Mouse (Mus musculus) heart, embryonic 16.5 days (tissue): Measurements from ENCODE around the gene Ccdc92b. TPM values are rescaled to one million over a fixed set of nuclear protein-coding genes. Genes with fewer than 3 reads are reported as not detected.

ENCODE experiments used
- ATAC-seq: fragments of 200-750 bp; cut with Nextera tagmentation; replicated peaks from 2 replicates; pipeline ENCODE4 v1.8.0; 2017; ENCODE audit warnings: moderate number of reproducible peaks; ENCODE audit not compliant: insufficient read depth, low FRiP score; ENCODE audit errors: extremely low read depth
- H3K27ac ChIP-seq: fragments of 300-500 bp; sonication (generic); 2 replicates; pipeline ENCODE4 v1.5.1; 2014; ENCODE audit warnings: mild to moderate bottlenecking, low read length, control low read depth, moderate library complexity
- H3K27me3 ChIP-seq: fragments of 300-500 bp; sonication (generic); 2 replicates; pipeline ENCODE4 v1.6.1; 2014; ENCODE audit warnings: low read length, mixed read lengths; ENCODE audit not compliant: control insufficient read depth, insufficient read depth
- H3K36me3 ChIP-seq: fragments of 300-500 bp; sonication (generic); 2 replicates; pipeline ENCODE4 v1.6.1; 2014; ENCODE audit not compliant: control insufficient read depth, insufficient read depth
- H3K4me1 ChIP-seq: fragments of 300-500 bp; sonication (generic); 2 replicates; pipeline ENCODE4 v1.6.1; 2014; ENCODE audit warnings: low read length, mixed read lengths; ENCODE audit not compliant: control insufficient read depth, insufficient read depth
- H3K4me2 ChIP-seq: fragments of 300-500 bp; sonication (generic); 2 replicates; pipeline ENCODE4 v1.6.1; 2014; ENCODE audit warnings: low read depth, mild to moderate bottlenecking, control low read depth, low read length
- H3K4me3 ChIP-seq: fragments of 300-500 bp; sonication (generic); 2 replicates; pipeline ENCODE4 v1.5.1; 2014; ENCODE audit warnings: mild to moderate bottlenecking, control low read depth, low read length
- H3K9ac ChIP-seq: fragments of 300-500 bp; sonication (generic); 2 replicates; pipeline ENCODE4 v1.6.1; 2014; ENCODE audit warnings: low read length, control low read depth
- H3K9me3 ChIP-seq: fragments of 300-500 bp; sonication (generic); replicated peaks from 2 replicates; pipeline ENCODE4 v1.6.1; 2016; ENCODE audit warnings: low read length; ENCODE audit not compliant: control insufficient read depth
- WGBS: fragments of 180-500 bp; shearing (Covaris S2); extraction: QIAGEN DNeasy Blood & Tissue Kit; methylation state at CpG from one replicate; pipeline ENCODE4 v1.1.7; 2014; 5-methylcytosine and 5-hydroxymethylcytosine counted together
- polyA plus RNA-seq: library from polyadenylated mRNA; unstranded; fragments of >200 nt; fragmentation: Nextera tagmentation; extraction: Ambion mirVana; gene quantifications from 2 replicates; pipeline ENCODE4 v1.2.1, GENCODE M21; 2015

Ccdc92b gene
- polyA plus RNA-seq, 1 experiment from 2014 or later: 0.34 TPM

GRCm38 (mm10) chr11:74647966-74648365 is 28.6 kb downstream of the Ccdc92b start:
- ATAC-seq: no peak
- Histone ChIP-seq H3K9ac (no peak overlapping the region), H3K27ac (peak overlapping the region; percentile 88; the same call in 1 of the 2 replicates), H3K4me3 (no peak overlapping the region), H3K27me3 (no peaks in the 10 kb centered on the region), H3K36me3 (no peaks in the 10 kb centered on the region), H3K9me3 (no peaks in the 10 kb centered on the region), H3K4me2 (no peak overlapping the region), H3K4me1 (peaks cover 30% of the 10 kb centered on the region)
- 76% methylated on average over 1 of the region's 1 CpGs for WGBS

DNA sequence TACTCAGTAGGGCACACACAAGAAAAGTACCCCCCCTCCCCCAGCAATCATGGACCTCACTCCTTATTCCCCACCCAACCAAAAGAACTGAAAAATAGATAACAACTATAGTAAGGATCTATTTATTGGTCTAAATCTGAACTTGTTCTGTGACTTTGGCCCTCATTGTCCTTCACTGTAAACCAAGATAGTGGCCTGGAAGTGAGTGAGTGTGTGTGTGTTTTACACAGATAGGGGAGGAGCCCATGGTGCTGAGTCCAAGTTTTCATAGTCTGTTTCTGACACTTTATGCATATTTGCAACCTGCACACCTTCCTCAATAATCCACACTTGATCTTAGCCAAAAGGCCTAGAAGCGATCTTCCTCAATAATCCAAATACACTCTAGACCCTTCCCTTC is 29.3 kb downstream of the Ccdc92b start:
- ATAC-seq: no peak
- peak overlapping the region; percentile 88 for H3K27ac ChIP-seq
- peaks cover 35% of the 10 kb centered on the region for H3K4me1 ChIP-seq
- H3K27me3 ChIP-seq: no peaks in the 10 kb centered on the region
- no peaks in the 10 kb centered on the region for H3K36me3 ChIP-seq
- H3K4me2 ChIP-seq: peak overlapping the region; percentile 64
- H3K4me3 ChIP-seq: peak overlapping the region; percentile 75
- WGBS: 12% methylated on average over 1 of the region's 1 CpGs
- H3K9ac ChIP-seq: peak overlapping the region; percentile 98
- no peaks in the 10 kb centered on the region for H3K9me3 ChIP-seq

- peak within 1 kb of the TSS; percentile 98 for H3K9ac ChIP-seq
- ATAC-seq: peak; percentile 84
- H3K4me3 ChIP-seq: peak within 1 kb of the TSS; percentile 75
- peaks cover 40% of the 10 kb centered on the region for H3K4me1 ChIP-seq
- WGBS: under 1% methylated on average over 55 of the region's 58 CpGs
- H3K27me3 ChIP-seq: no peaks in the 10 kb centered on the region
- H3K27ac ChIP-seq: peak within 1 kb of the TSS; percentile 93
- H3K4me2 ChIP-seq: peak within 1 kb of the TSS; percentile 64
- no peaks in the 10 kb centered on the region for H3K36me3 ChIP-seq
- no peaks in the 10 kb centered on the region for H3K9me3 ChIP-seq
Observed at GRCm38 (mm10) chr11:74649095-74649646, 29.8 kb downstream of the Ccdc92b start, which contains the start of gene Cluh. TSS of gene Cluh (plus strand) at chr11:74649495.

DNA sequence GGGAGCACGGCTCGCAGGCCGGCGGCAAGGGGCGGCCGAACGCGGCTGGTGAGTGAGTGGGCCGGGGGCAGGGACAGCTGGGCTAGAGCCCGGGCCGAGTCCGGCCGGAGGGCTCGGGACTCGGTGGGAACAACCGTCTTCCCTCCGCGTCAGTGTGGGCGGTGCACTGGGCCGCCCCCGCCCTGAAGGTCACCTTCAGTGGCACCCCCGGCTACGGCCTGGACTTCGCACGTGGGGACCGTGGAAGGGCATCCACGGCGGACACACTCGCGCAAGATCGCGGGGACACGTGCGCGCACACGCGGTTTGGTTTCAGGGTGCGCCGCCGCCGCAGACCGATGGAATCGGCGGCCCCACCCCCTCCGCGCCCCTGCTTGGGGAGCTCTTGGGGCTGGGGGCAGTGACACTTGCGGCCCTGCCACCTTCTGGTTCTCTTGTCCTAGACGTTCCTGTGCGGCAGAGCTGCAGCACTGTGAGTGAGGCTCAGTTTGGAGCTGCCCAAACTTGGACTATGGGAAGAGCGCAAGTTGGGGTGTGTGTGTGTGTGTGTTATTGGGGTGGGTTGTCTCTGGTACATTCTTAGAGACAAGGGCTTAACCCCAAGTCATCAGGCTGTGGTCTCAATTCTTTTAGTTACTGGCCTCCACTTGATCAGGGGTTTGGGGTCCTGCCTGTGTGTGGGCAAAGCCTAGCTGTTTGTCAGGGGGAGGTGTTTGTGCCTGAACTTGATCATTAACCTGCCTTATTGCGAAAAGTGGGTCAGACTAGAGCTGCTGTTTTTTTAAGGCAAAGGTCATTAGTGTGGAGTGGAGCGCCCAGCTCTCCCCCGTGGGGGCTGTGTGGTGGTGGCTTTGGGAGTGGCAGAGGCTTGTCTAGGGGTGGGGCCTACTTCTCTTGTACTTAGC is 30.5 kb downstream of the Ccdc92b start:
- Histone ChIP-seq H3K4me3 (peak overlapping the region; percentile 75), H3K9me3 (no peaks in the 10 kb centered on the region), H3K4me1 (peaks cover 46% of the 10 kb centered on the region), H3K36me3 (no peaks in the 10 kb centered on the region), H3K27ac (peak overlapping the region; percentile 93), H3K9ac (peak overlapping the region; percentile 98), H3K4me2 (peak overlapping the region; percentile 64), H3K27me3 (no peaks in the 10 kb centered on the region)
- under 1% methylated on average over 47 of the region's 53 CpGs for WGBS
- peak; percentile 11; the same call in 1 of the 2 replicates for ATAC-seq

DNA sequence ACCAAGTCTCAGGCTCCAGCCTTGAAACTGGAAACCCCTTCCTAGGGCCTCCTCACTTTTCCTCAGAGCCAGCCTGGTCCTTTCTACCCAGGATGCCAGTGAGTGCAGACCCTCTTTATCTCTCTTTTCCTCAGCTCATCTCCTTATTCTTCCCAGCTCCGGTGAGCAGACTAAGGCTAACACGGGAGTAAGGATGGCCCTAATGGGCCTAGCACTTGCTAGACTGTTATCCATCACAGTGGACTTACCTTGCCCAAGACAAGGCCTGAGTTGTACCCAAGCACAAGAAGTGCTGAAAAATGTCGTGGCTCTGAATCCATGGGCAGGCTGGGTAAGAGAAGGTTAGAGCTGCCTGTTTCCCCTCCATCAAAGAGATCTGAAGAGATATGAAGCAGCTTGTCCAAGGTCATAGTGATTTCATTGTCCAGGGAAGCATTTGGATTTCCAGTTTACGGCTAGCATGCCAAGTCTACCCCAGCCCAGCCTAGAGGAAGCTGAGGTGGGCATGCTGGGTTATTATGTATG is 31.2 kb downstream of the Ccdc92b start:
- H3K27me3 ChIP-seq: no peaks in the 10 kb centered on the region
- peak overlapping the region; percentile 64 for H3K4me2 ChIP-seq
- H3K4me1 ChIP-seq: peaks cover 54% of the 10 kb centered on the region
- peak overlapping the region; percentile 98 for H3K9ac ChIP-seq
- H3K9me3 ChIP-seq: no peaks in the 10 kb centered on the region
- peak overlapping the region; percentile 75 for H3K4me3 ChIP-seq
- H3K27ac ChIP-seq: peak overlapping the region; percentile 93
- 23% methylated on average over 4 of the region's 4 CpGs for WGBS
- H3K36me3 ChIP-seq: no peaks in the 10 kb centered on the region
- ATAC-seq: no peak

GRCm38 (mm10) chr11:74652791-74653191 is 33.4 kb downstream of the Ccdc92b start:
- Histone ChIP-seq H3K27me3 (no peaks in the 10 kb centered on the region), H3K4me1 (peaks cover 54% of the 10 kb centered on the region), H3K9me3 (no peaks in the 10 kb centered on the region), H3K36me3 (peaks cover 13% of the 10 kb centered on the region), H3K27ac (peak overlapping the region; percentile 95), H3K4me2 (peak overlapping the region; percentile 64), H3K4me3 (peak overlapping the region; percentile 26), H3K9ac (peak overlapping the region; percentile 70)
- ATAC-seq: peak; percentile 23; the same call in 1 of the 2 replicates
- WGBS: 63% methylated on average over 4 of the region's 4 CpGs

- peak overlapping the region; percentile 64 for H3K4me2 ChIP-seq
- 43% methylated on average over 6 of the region's 6 CpGs for WGBS
- H3K4me1 ChIP-seq: peaks cover 54% of the 10 kb centered on the region
- ATAC-seq: peak; percentile 43
- H3K4me3 ChIP-seq: peak overlapping the region; percentile 26
- H3K9me3 ChIP-seq: no peaks in the 10 kb centered on the region
- H3K27me3 ChIP-seq: no peaks in the 10 kb centered on the region
- H3K36me3 ChIP-seq: peaks cover 19% of the 10 kb centered on the region
- peak overlapping the region; percentile 70 for H3K9ac ChIP-seq
- H3K27ac ChIP-seq: peak overlapping the region; percentile 95
Observed at GRCm38 (mm10) chr11:74653385-74653784, 34.0 kb downstream of the Ccdc92b start.

DNA sequence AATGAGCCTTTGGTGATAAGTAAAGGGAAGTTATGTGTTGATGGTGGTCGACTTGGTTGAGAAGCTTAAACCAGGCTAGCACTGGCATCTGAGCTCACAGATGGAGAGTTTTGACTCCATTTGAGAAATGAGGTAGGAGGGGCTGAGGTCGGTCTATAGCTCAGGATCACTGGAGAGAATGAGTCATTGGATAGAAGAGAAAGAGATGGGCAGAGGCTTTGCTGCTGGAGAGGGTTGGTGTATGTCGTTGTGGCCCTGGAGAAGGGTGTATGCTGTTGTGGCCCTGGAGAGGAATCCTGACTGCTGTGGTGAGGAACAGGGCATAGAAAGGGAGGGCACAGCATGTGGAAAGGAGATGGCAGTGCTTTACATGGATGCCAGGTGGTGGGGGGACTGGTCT is 36.5 kb downstream of the Ccdc92b start:
- no peak for ATAC-seq
- Histone ChIP-seq H3K27ac (no peak overlapping the region), H3K27me3 (no peaks in the 10 kb centered on the region), H3K4me3 (no peak overlapping the region), H3K4me1 (peaks cover 45% of the 10 kb centered on the region), H3K4me2 (no peak overlapping the region), H3K9me3 (no peaks in the 10 kb centered on the region), H3K36me3 (peaks cover 44% of the 10 kb centered on the region), H3K9ac (no peak overlapping the region)
- WGBS: 69% methylated on average over 3 of the region's 3 CpGs

DNA sequence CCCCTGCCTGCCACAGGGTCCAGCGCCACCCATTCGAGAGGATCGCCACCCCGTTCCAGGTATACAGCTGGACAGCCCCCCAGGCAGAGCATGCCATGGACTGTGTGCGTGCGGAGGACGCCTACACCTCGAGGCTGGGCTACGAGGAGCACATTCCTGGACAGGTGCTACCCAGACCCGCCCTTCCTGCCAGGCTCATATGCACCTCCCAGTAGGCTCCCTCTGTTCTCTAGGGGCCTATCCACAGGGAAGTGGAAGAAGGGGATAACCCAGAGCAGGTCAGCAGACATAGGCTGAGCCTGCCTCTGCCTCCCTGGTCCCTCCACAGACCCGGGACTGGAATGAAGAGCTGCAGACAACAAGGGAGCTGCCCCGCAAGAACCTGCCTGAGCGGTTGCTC is 40.9 kb downstream of the Ccdc92b start:
- Histone ChIP-seq H3K27ac (no peak overlapping the region), H3K4me1 (peaks cover 3% of the 10 kb centered on the region; the same call in 1 of the 2 replicates), H3K4me3 (no peak overlapping the region), H3K9me3 (no peaks in the 10 kb centered on the region), H3K9ac (no peak overlapping the region), H3K4me2 (no peak overlapping the region), H3K36me3 (peaks cover 85% of the 10 kb centered on the region), H3K27me3 (no peaks in the 10 kb centered on the region)
- ATAC-seq: no peak
- 92% methylated on average over 13 of the region's 13 CpGs for WGBS
